Mouse (Mus musculus): ENCODE measurements around the gene Fbxo40. TPM values are rescaled to one million over a fixed set of nuclear protein-coding genes. Genes with fewer than 3 reads are reported as not detected.
A peak's percentile ranks its signal among the peaks of the same experiment; 100 is the strongest.

Gene Fbxo40
- polyA plus RNA-seq, 2 experiments, result 0.26 to 0.44 TPM

GRCm38 (mm10) chr16:36931976-36932375, 58.3 kb downstream of the Fbxo40 start:
- DNase-seq (ENCODE audit: low spot score), result peak; percentile 20
- no peaks in the 10 kb centered on the region for H3K27me3 ChIP-seq (ENCODE audit: control insufficient read depth, insufficient read depth, low read length)
- WGBS, result 49% methylated on average over 3 of the region's 3 CpGs
- TF ChIP-seq POLR2A (IDR thresholded peaks at IDR 0.05; ENCODE audit: borderline replicate concordance, extremely low read depth, insufficient read depth, insufficient read length), result no peak
- H3K9me3 ChIP-seq (ENCODE audit: control insufficient read depth, low read length), result no peaks in the 10 kb centered on the region
- no peak overlapping the region for H3K27ac ChIP-seq (replicated peaks; ENCODE audit: low read depth, low read length)
- H3K9ac ChIP-seq (ENCODE audit: low read depth, low read length, severe bottlenecking), result no peak overlapping the region
- H3K4me2 ChIP-seq (replicated peaks; ENCODE audit: low read depth, low read length, severe bottlenecking), result no peak overlapping the region
- H3K36me3 ChIP-seq (ENCODE audit: control insufficient read depth, insufficient read depth, low read length), result peaks cover 58% of the 10 kb centered on the region
- H3K4me1 ChIP-seq (ENCODE audit: control insufficient read depth, insufficient read depth, low read length), result peaks cover 6% of the 10 kb centered on the region; the same call in 1 of the 2 replicates
- peak; percentile 69 for ATAC-seq (ENCODE audit: low FRiP score, low read depth)
- H3K4me3 ChIP-seq (replicated peaks; ENCODE audit: low read length), result no peak overlapping the region

- Histone ChIP-seq H3K27ac (replicated peaks; ENCODE audit: low read depth, low read length) (no peak overlapping the region), H3K4me3 (replicated peaks; ENCODE audit: low read length) (no peak overlapping the region), H3K4me1 (ENCODE audit: control insufficient read depth, insufficient read depth, low read length) (peaks cover 6% of the 10 kb centered on the region; the same call in 1 of the 2 replicates), H3K9me3 (ENCODE audit: control insufficient read depth, low read length) (no peaks in the 10 kb centered on the region), H3K27me3 (ENCODE audit: control insufficient read depth, insufficient read depth, low read length) (no peaks in the 10 kb centered on the region), H3K4me2 (replicated peaks; ENCODE audit: low read depth, low read length, severe bottlenecking) (no peak overlapping the region), H3K9ac (ENCODE audit: low read depth, low read length, severe bottlenecking) (no peak overlapping the region), H3K36me3 (ENCODE audit: control insufficient read depth, insufficient read depth, low read length) (peaks cover 64% of the 10 kb centered on the region)
- no peak for TF ChIP-seq POLR2A (IDR thresholded peaks at IDR 0.05; ENCODE audit: borderline replicate concordance, extremely low read depth, insufficient read depth, insufficient read length)
- 83% methylated on average over 10 of the region's 10 CpGs for WGBS
- ATAC-seq (ENCODE audit: low FRiP score, low read depth) (no peak), DNase-seq (ENCODE audit: low spot score) (no peak)
Measured at GRCm38 (mm10) chr16:36931381-36931780, 58.9 kb downstream of the Fbxo40 start.

- no peak for TF ChIP-seq POLR2A (IDR thresholded peaks at IDR 0.05; ENCODE audit: borderline replicate concordance, extremely low read depth, insufficient read depth, insufficient read length)
- peaks cover 73% of the 10 kb centered on the region for H3K36me3 ChIP-seq (ENCODE audit: control insufficient read depth, insufficient read depth, low read length)
- WGBS, result 58% methylated on average over 11 of the region's 11 CpGs
Measured at GRCm38 (mm10) chr16:36930231-36931136, 59.8 kb downstream of the Fbxo40 start.

GRCm38 (mm10) chr16:36929216-36929615, 61.1 kb downstream of the Fbxo40 start:
- peaks cover 6% of the 10 kb centered on the region; the same call in 1 of the 2 replicates for H3K4me1 ChIP-seq (ENCODE audit: control insufficient read depth, insufficient read depth, low read length)
- no peak overlapping the region for H3K4me3 ChIP-seq (replicated peaks; ENCODE audit: low read length)
- TF ChIP-seq POLR2A (IDR thresholded peaks at IDR 0.05; ENCODE audit: borderline replicate concordance, extremely low read depth, insufficient read depth, insufficient read length), result no peak
- ATAC-seq (ENCODE audit: low FRiP score, low read depth) (no peak), DNase-seq (ENCODE audit: low spot score) (no peak)
- no peak overlapping the region for H3K4me2 ChIP-seq (replicated peaks; ENCODE audit: low read depth, low read length, severe bottlenecking)
- WGBS, result 97% methylated on average over 7 of the region's 7 CpGs
- H3K36me3 ChIP-seq (ENCODE audit: control insufficient read depth, insufficient read depth, low read length), result peaks cover 85% of the 10 kb centered on the region
- H3K27me3 ChIP-seq (ENCODE audit: control insufficient read depth, insufficient read depth, low read length), result no peaks in the 10 kb centered on the region
- no peak overlapping the region for H3K9ac ChIP-seq (ENCODE audit: low read depth, low read length, severe bottlenecking)
- H3K27ac ChIP-seq (replicated peaks; ENCODE audit: low read depth, low read length), result no peak overlapping the region
- H3K9me3 ChIP-seq (ENCODE audit: control insufficient read depth, low read length), result no peaks in the 10 kb centered on the region

More at GRCm38 (mm10) chr16:36930231-36931136, 59.8 kb downstream of the Fbxo40 start:
- ATAC-seq (ENCODE audit: low FRiP score, low read depth) (no peak), DNase-seq (ENCODE audit: low spot score) (no peak)
- H3K9ac ChIP-seq (ENCODE audit: low read depth, low read length, severe bottlenecking), result no peak overlapping the region
- H3K9me3 ChIP-seq (ENCODE audit: control insufficient read depth, low read length), result no peaks in the 10 kb centered on the region
- H3K27me3 ChIP-seq (ENCODE audit: control insufficient read depth, insufficient read depth, low read length), result no peaks in the 10 kb centered on the region
- H3K27ac ChIP-seq (replicated peaks; ENCODE audit: low read depth, low read length), result no peak overlapping the region
- H3K4me1 ChIP-seq (ENCODE audit: control insufficient read depth, insufficient read depth, low read length), result peaks cover 6% of the 10 kb centered on the region; the same call in 1 of the 2 replicates
- H3K4me3 ChIP-seq (replicated peaks; ENCODE audit: low read length), result no peak overlapping the region
- H3K4me2 ChIP-seq (replicated peaks; ENCODE audit: low read depth, low read length, severe bottlenecking), result no peak overlapping the region

GRCm38 (mm10) chr16:36928106-36928500, 62.2 kb downstream of the Fbxo40 start:
- peaks cover 95% of the 10 kb centered on the region for H3K36me3 ChIP-seq (ENCODE audit: control insufficient read depth, insufficient read depth, low read length)
- no peak for TF ChIP-seq POLR2A (IDR thresholded peaks at IDR 0.05; ENCODE audit: borderline replicate concordance, extremely low read depth, insufficient read depth, insufficient read length)
- no peak for DNase-seq (ENCODE audit: low spot score)
- H3K4me1 ChIP-seq (ENCODE audit: control insufficient read depth, insufficient read depth, low read length), result no peaks in the 10 kb centered on the region
- H3K9me3 ChIP-seq (ENCODE audit: control insufficient read depth, low read length), result no peaks in the 10 kb centered on the region
- H3K27ac ChIP-seq (replicated peaks; ENCODE audit: low read depth, low read length), result no peak overlapping the region
- no peak for ATAC-seq (ENCODE audit: low FRiP score, low read depth)
- H3K9ac ChIP-seq (ENCODE audit: low read depth, low read length, severe bottlenecking), result no peak overlapping the region
- H3K27me3 ChIP-seq (ENCODE audit: control insufficient read depth, insufficient read depth, low read length), result no peaks in the 10 kb centered on the region
- H3K4me3 ChIP-seq (replicated peaks; ENCODE audit: low read length), result no peak overlapping the region
- H3K4me2 ChIP-seq (replicated peaks; ENCODE audit: low read depth, low read length, severe bottlenecking), result no peak overlapping the region
- WGBS, result 94% methylated on average over 8 of the region's 8 CpGs
